10 mouse cellular contexts compared by ENCODE assay signal in the genomic region with DNA sequence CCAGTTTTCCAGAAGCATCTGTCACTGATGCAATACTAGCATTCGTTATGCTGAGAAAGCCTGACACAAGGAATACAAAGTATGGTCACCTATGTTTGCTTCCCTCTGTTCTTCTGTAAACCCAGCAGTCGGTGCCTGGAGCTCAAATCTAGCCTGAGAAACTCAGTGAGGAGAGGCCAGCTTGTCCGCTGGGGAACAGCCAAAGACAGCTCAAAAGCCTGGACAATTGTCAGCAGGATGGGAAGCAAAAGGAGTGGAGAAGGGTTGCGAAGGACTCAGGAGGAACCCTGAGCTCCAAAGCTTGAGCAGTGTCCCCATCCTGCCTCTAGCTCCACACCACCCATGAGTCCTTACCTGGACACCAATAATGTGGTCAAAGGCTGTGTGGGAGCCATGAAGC. TPM values are rescaled to one million over a fixed set of nuclear protein-coding genes. Genes with fewer than 3 reads are reported as not detected.
DNase-seq lines count a peak whose midpoint lies in the region; ATAC-seq and TF ChIP-seq lines count a peak whose summit lies in the region.
"Had no signal": no experiment of that assay in that cellular context is flagged by ENCODE, and none has a peak within 500 bp of the region (broad histone marks: within the 10 kb centered on the region; RNA-seq: fewer than 3 reads in every experiment).

No protein-coding gene starts in this region.

- H3K4me1 ChIP-seq in intestine, embryonic 14.5 days (replicated peaks; ENCODE audit: control insufficient read depth, insufficient read depth, low read length) = peaks cover 30% of the 10 kb centered on the region
- no peaks in the 10 kb centered on the region for H3K4me1 ChIP-seq in intestine, postnatal 0 days (replicated peaks; ENCODE audit: control insufficient read depth, insufficient read depth, low read length)
- peaks cover 11% of the 10 kb centered on the region for H3K4me1 ChIP-seq in midbrain, embryonic 13.5 days (replicated peaks)
- 0 out of 2 replicates have a peak, but pooled peaks cover 5% of the 10 kb centered on the region for H3K4me1 ChIP-seq in midbrain, embryonic 14.5 days (ENCODE audit: control insufficient read depth, insufficient read depth, low read length)
- H3K4me1 ChIP-seq in heart, postnatal 0 days (ENCODE audit: control insufficient read depth, insufficient read depth) = peaks cover 32% of the 10 kb centered on the region
- peaks cover 27% of the 10 kb centered on the region for H3K4me1 ChIP-seq in stomach, embryonic 16.5 days (ENCODE audit: control insufficient read depth, insufficient read depth, low read length)

- H3K9me3 ChIP-seq in intestine, embryonic 14.5 days (ENCODE audit: control insufficient read depth, low read length) = no peaks in the 10 kb centered on the region
- H3K9me3 ChIP-seq in intestine, postnatal 0 days (ENCODE audit: control insufficient read depth) = no peaks in the 10 kb centered on the region
- no peaks in the 10 kb centered on the region for H3K9me3 ChIP-seq in midbrain, embryonic 13.5 days
- H3K9me3 ChIP-seq in midbrain, embryonic 14.5 days (ENCODE audit: control insufficient read depth, low read length) = no peaks in the 10 kb centered on the region
- no peaks in the 10 kb centered on the region for H3K9me3 ChIP-seq in heart, postnatal 0 days (replicated peaks; ENCODE audit: control insufficient read depth, low read length)
- H3K9me3 ChIP-seq in stomach, embryonic 16.5 days (replicated peaks; ENCODE audit: control insufficient read depth, low read length) = no peaks in the 10 kb centered on the region

- no peak for TF ChIP-seq CTCF in intestine, postnatal 0 days (IDR thresholded peaks at IDR 0.05; ENCODE audit: low read depth)
- no peak for TF ChIP-seq CTCF in heart, postnatal 0 days (IDR thresholded peaks at IDR 0.05; ENCODE audit: low read depth)

- DNase-seq in intestine, embryonic 14.5 days (ENCODE audit: low spot score) = peak; percentile 47
- no peak for DNase-seq in midbrain, embryonic 14.5 days
- no peak for DNase-seq in heart, postnatal 0 days (ENCODE audit: low spot score)
- DNase-seq in cerebellum, postnatal 25 days = no peak
- DNase-seq: right cerebral cortex, postnatal 14 days had no signal

- H3K4me2 ChIP-seq in intestine, embryonic 14.5 days (ENCODE audit: low read length) = no peak overlapping the region
- H3K4me2 ChIP-seq in intestine, postnatal 0 days (replicated peaks; ENCODE audit: low read depth) = no peak overlapping the region
- no peak overlapping the region for H3K4me2 ChIP-seq in midbrain, embryonic 13.5 days (replicated peaks)
- H3K4me2 ChIP-seq in midbrain, embryonic 14.5 days (ENCODE audit: low read length) = no peak overlapping the region
- H3K4me2 ChIP-seq in heart, postnatal 0 days (ENCODE audit: low read depth, low read length) = no peak overlapping the region
- no peak overlapping the region for H3K4me2 ChIP-seq in stomach, embryonic 16.5 days (ENCODE audit: low read depth, low read length)

- no peaks in the 10 kb centered on the region for H3K36me3 ChIP-seq in intestine, embryonic 14.5 days (ENCODE audit: control insufficient read depth, insufficient read depth, low read length)
- no peaks in the 10 kb centered on the region for H3K36me3 ChIP-seq in intestine, postnatal 0 days (ENCODE audit: control insufficient read depth, insufficient read depth)
- no peaks in the 10 kb centered on the region for H3K36me3 ChIP-seq in midbrain, embryonic 13.5 days
- H3K36me3 ChIP-seq in midbrain, embryonic 14.5 days (ENCODE audit: control insufficient read depth, insufficient read depth, low read length) = no peaks in the 10 kb centered on the region
- H3K36me3 ChIP-seq in heart, postnatal 0 days (replicated peaks; ENCODE audit: control insufficient read depth, insufficient read depth, low read length) = no peaks in the 10 kb centered on the region
- no peaks in the 10 kb centered on the region for H3K36me3 ChIP-seq in stomach, embryonic 16.5 days (ENCODE audit: control insufficient read depth, insufficient read depth, low read length)

- ATAC-seq in intestine, embryonic 14.5 days (replicated peaks; ENCODE audit: low FRiP score, low TSS enrichment, low read depth) = no peak
- no peak for ATAC-seq in intestine, postnatal 0 days
- peak; percentile 24; the same call in 1 of the 2 replicates for ATAC-seq in midbrain, embryonic 13.5 days
- ATAC-seq in midbrain, embryonic 14.5 days (ENCODE audit: low FRiP score, low TSS enrichment) = no peak
- no peak for ATAC-seq in heart, postnatal 0 days (ENCODE audit: insufficient read depth, low read depth)
- no peak for ATAC-seq in stomach, embryonic 16.5 days (ENCODE audit: insufficient read depth, low FRiP score)
- ATAC-seq: forebrain, embryonic 14.5 days had no signal

- WGBS in intestine, embryonic 14.5 days = 63% methylated on average over 4 of the region's 4 CpGs
- WGBS in intestine, postnatal 0 days = 67% methylated on average over 4 of the region's 4 CpGs
- 81% methylated on average over 4 of the region's 4 CpGs for WGBS in midbrain, embryonic 13.5 days
- 85% methylated on average over 4 of the region's 4 CpGs for WGBS in midbrain, embryonic 14.5 days
- 58% methylated on average over 4 of the region's 4 CpGs for WGBS in heart, postnatal 0 days
- 56% methylated on average over 4 of the region's 4 CpGs for WGBS in stomach, embryonic 16.5 days

- peak overlapping the region; percentile 57 for H3K27ac ChIP-seq in intestine, embryonic 14.5 days (ENCODE audit: low read depth)
- H3K27ac ChIP-seq in intestine, postnatal 0 days (ENCODE audit: low read depth, low read length) = no peak overlapping the region
- H3K27ac ChIP-seq in midbrain, embryonic 13.5 days = no peak overlapping the region
- H3K27ac ChIP-seq in midbrain, embryonic 14.5 days (replicated peaks; ENCODE audit: low read depth, low read length) = no peak overlapping the region
- peak overlapping the region; percentile 63 for H3K27ac ChIP-seq in heart, postnatal 0 days (ENCODE audit: low read depth)
- peak overlapping the region; percentile 85 for H3K27ac ChIP-seq in stomach, embryonic 16.5 days (ENCODE audit: low read length)

- H3K27me3 ChIP-seq in intestine, embryonic 14.5 days (replicated peaks; ENCODE audit: control insufficient read depth, insufficient read depth, low read length) = no peaks in the 10 kb centered on the region
- no peaks in the 10 kb centered on the region for H3K27me3 ChIP-seq in intestine, postnatal 0 days (replicated peaks; ENCODE audit: control insufficient read depth, insufficient read depth, low read length)
- no peaks in the 10 kb centered on the region for H3K27me3 ChIP-seq in midbrain, embryonic 13.5 days
- no peaks in the 10 kb centered on the region for H3K27me3 ChIP-seq in midbrain, embryonic 14.5 days (ENCODE audit: control insufficient read depth, insufficient read depth, low read length)
- H3K27me3 ChIP-seq in heart, postnatal 0 days (ENCODE audit: control insufficient read depth, insufficient read depth, low read length) = no peaks in the 10 kb centered on the region
- H3K27me3 ChIP-seq in stomach, embryonic 16.5 days (ENCODE audit: control insufficient read depth, insufficient read depth, low read length) = no peaks in the 10 kb centered on the region

- H3K4me3 ChIP-seq in intestine, embryonic 14.5 days (ENCODE audit: low read depth, low read length) = no peak overlapping the region
- no peak overlapping the region for H3K4me3 ChIP-seq in intestine, postnatal 0 days (ENCODE audit: low read depth, low read length)
- no peak overlapping the region for H3K4me3 ChIP-seq in midbrain, embryonic 13.5 days (replicated peaks)
- H3K4me3 ChIP-seq in midbrain, embryonic 14.5 days (replicated peaks; ENCODE audit: low read depth, low read length) = no peak overlapping the region
- H3K4me3 ChIP-seq in heart, postnatal 0 days (ENCODE audit: low read depth, low read length) = no peak overlapping the region
- H3K4me3 ChIP-seq in stomach, embryonic 16.5 days (replicated peaks; ENCODE audit: low read length) = no peak overlapping the region

- no peak overlapping the region for H3K9ac ChIP-seq in intestine, embryonic 14.5 days (ENCODE audit: low read length)
- no peak overlapping the region for H3K9ac ChIP-seq in intestine, postnatal 0 days (ENCODE audit: low read depth, low read length)
- H3K9ac ChIP-seq in midbrain, embryonic 13.5 days (replicated peaks) = no peak overlapping the region
- H3K9ac ChIP-seq in midbrain, embryonic 14.5 days (replicated peaks; ENCODE audit: low read length) = no peak overlapping the region
- no peak overlapping the region for H3K9ac ChIP-seq in heart, postnatal 0 days (replicated peaks; ENCODE audit: low read depth, low read length)
- 0 out of 2 replicates have a peak overlapping the region, but pooled peaks have one; percentile 5 for H3K9ac ChIP-seq in stomach, embryonic 16.5 days (ENCODE audit: low read length)

- no peak for TF ChIP-seq EP300 in heart, postnatal 0 days (IDR thresholded peaks at IDR 0.05; ENCODE audit: low read depth)

RNA-seq across cellular contexts. Expression of gene C1qtnf2, which starts 10.0 kb away (rescaled TPM):
- 5.0 and 5.9 TPM in 2 replicates for polyA plus RNA-seq in intestine, embryonic 14.5 days (2014; fragmentation: Nextera tagmentation; extraction: Ambion mirVana)
- 9.4 and 11.9 TPM in 2 replicates for polyA plus RNA-seq in intestine, postnatal 0 days (2015; fragmentation: Nextera tagmentation; extraction: Ambion mirVana)
- 3.6 and 3.9 TPM in 2 replicates for polyA plus RNA-seq in midbrain, embryonic 13.5 days (2015; fragmentation: Nextera tagmentation; extraction: Ambion mirVana)
- 4.8 and 7.9 TPM in 2 replicates for polyA plus RNA-seq in midbrain, embryonic 14.5 days (2014; fragmentation: Nextera tagmentation; extraction: Ambion mirVana)
- total RNA-seq in heart, postnatal 0 days (2014; rRNA removed; ENCODE audit: low replicate concordance) = 6.3 and 14.3 TPM in 2 replicates
- polyA plus RNA-seq in heart, postnatal 0 days (2015; fragmentation: Nextera tagmentation; extraction: Ambion mirVana) = 13.9 and 14.0 TPM in 2 replicates
- 13.8 TPM in 2 replicates for polyA plus RNA-seq in stomach, embryonic 16.5 days (2015; fragmentation: Nextera tagmentation; extraction: Ambion mirVana)
- total RNA-seq: hematopoietic stem cell, adult 5-6 weeks had no signal

RNA-seq across cellular contexts. Expression of gene Ccnjl, which starts 44.5 kb away (rescaled TPM):
- 23.7 and 25.8 TPM in 2 replicates for polyA plus RNA-seq in intestine, embryonic 14.5 days (2014; fragmentation: Nextera tagmentation; extraction: Ambion mirVana)
- 15.8 and 19.1 TPM in 2 replicates for polyA plus RNA-seq in intestine, postnatal 0 days (2015; fragmentation: Nextera tagmentation; extraction: Ambion mirVana)
- 20.9 and 24.2 TPM in 2 replicates for polyA plus RNA-seq in midbrain, embryonic 13.5 days (2015; fragmentation: Nextera tagmentation; extraction: Ambion mirVana)
- polyA plus RNA-seq in midbrain, embryonic 14.5 days (2014; fragmentation: Nextera tagmentation; extraction: Ambion mirVana) = 11.7 and 16.2 TPM in 2 replicates
- total RNA-seq in heart, postnatal 0 days (2014; rRNA removed; ENCODE audit: low replicate concordance) = 8.9 and 10.8 TPM in 2 replicates
- polyA plus RNA-seq in heart, postnatal 0 days (2015; fragmentation: Nextera tagmentation; extraction: Ambion mirVana) = 10.1 and 11.7 TPM in 2 replicates
- 9.9 and 11.0 TPM in 2 replicates for polyA plus RNA-seq in stomach, embryonic 16.5 days (2015; fragmentation: Nextera tagmentation; extraction: Ambion mirVana)

RNA-seq across cellular contexts. Expression of gene Slu7, which starts 50.5 kb away (rescaled TPM):
- polyA plus RNA-seq in intestine, embryonic 14.5 days (2014; fragmentation: Nextera tagmentation; extraction: Ambion mirVana) = 45.0 and 55.6 TPM in 2 replicates
- polyA plus RNA-seq in intestine, postnatal 0 days (2015; fragmentation: Nextera tagmentation; extraction: Ambion mirVana) = 33.6 and 40.3 TPM in 2 replicates
- 73.6 and 75.6 TPM in 2 replicates for polyA plus RNA-seq in midbrain, embryonic 13.5 days (2015; fragmentation: Nextera tagmentation; extraction: Ambion mirVana)
- polyA plus RNA-seq in midbrain, embryonic 14.5 days (2014; fragmentation: Nextera tagmentation; extraction: Ambion mirVana) = 64.1 and 68.6 TPM in 2 replicates
- 7.2 and 8.0 TPM in 2 replicates for total RNA-seq in heart, postnatal 0 days (2014; rRNA removed; ENCODE audit: low replicate concordance)
- 31.7 and 36.0 TPM in 2 replicates for polyA plus RNA-seq in heart, postnatal 0 days (2015; fragmentation: Nextera tagmentation; extraction: Ambion mirVana)
- polyA plus RNA-seq in stomach, embryonic 16.5 days (2015; fragmentation: Nextera tagmentation; extraction: Ambion mirVana) = 47.0 and 51.1 TPM in 2 replicates

RNA-seq across cellular contexts. Expression of gene Pttg1, which starts 58.0 kb away (rescaled TPM):
- 67.1 and 70.7 TPM in 2 replicates for polyA plus RNA-seq in intestine, embryonic 14.5 days (2014; fragmentation: Nextera tagmentation; extraction: Ambion mirVana)
- polyA plus RNA-seq in intestine, postnatal 0 days (2015; fragmentation: Nextera tagmentation; extraction: Ambion mirVana) = 88.3 and 88.4 TPM in 2 replicates
- polyA plus RNA-seq in midbrain, embryonic 13.5 days (2015; fragmentation: Nextera tagmentation; extraction: Ambion mirVana) = 51.2 and 54.7 TPM in 2 replicates
- polyA plus RNA-seq in midbrain, embryonic 14.5 days (2014; fragmentation: Nextera tagmentation; extraction: Ambion mirVana) = 50.3 and 51.8 TPM in 2 replicates
- 78.1 and 88.3 TPM in 2 replicates for total RNA-seq in heart, postnatal 0 days (2014; rRNA removed; ENCODE audit: low replicate concordance)
- 179 and 190 TPM in 2 replicates for polyA plus RNA-seq in heart, postnatal 0 days (2015; fragmentation: Nextera tagmentation; extraction: Ambion mirVana)
- 58.7 and 65.1 TPM in 2 replicates for polyA plus RNA-seq in stomach, embryonic 16.5 days (2015; fragmentation: Nextera tagmentation; extraction: Ambion mirVana)

Comparison
In these comparisons a context has a peak if more than half of its experiments do, and no peak if none do; other contexts are left out.
1. H3K27ac ChIP-seq: peak in intestine, embryonic 14.5 days (single experiment), heart, postnatal 0 days (single experiment) and stomach, embryonic 16.5 days (single experiment); none in intestine, postnatal 0 days (single experiment), midbrain, embryonic 13.5 days (single experiment) and midbrain, embryonic 14.5 days (single experiment).